Mouse (Mus musculus) midbrain, embryonic 16.5 days (tissue): ENCODE results near the gene Bscl2. TPM values are rescaled to one million over a fixed set of nuclear protein-coding genes. Genes with fewer than 3 reads are reported as not detected.
"Not testable (repeated sequence)": the region's sequence is repeated elsewhere in the genome, so short reads cannot be mapped to it uniquely, and the experiment has no call there.

Source experiments
- ATAC-seq: fragments of 200-750 bp; cut with Nextera tagmentation; 2 replicates; pipeline ENCODE4 v1.8.0; 2017; ENCODE audit warnings: moderate TSS enrichment
- H3K27ac ChIP-seq: fragments of 300-500 bp; sonication (generic); 2 replicates; pipeline ENCODE4 v1.5.1; 2014; ENCODE audit warnings: mild to moderate bottlenecking, low read length, mixed read lengths
- H3K27me3 ChIP-seq: fragments of 300-500 bp; sonication (generic); 2 replicates; pipeline ENCODE4 v1.6.1; 2014; ENCODE audit warnings: low read depth, low read length, mixed read lengths; ENCODE audit not compliant: control insufficient read depth, insufficient read depth
- H3K36me3 ChIP-seq: fragments of 300-500 bp; sonication (generic); 2 replicates; pipeline ENCODE4 v1.6.1; 2014; ENCODE audit warnings: mild to moderate bottlenecking, low read length, moderate library complexity, mixed read lengths; ENCODE audit not compliant: control insufficient read depth, insufficient read depth
- H3K4me1 ChIP-seq: fragments of 300-500 bp; sonication (generic); 2 replicates; pipeline ENCODE4 v1.6.1; 2014; ENCODE audit warnings: mild to moderate bottlenecking, low read length, mixed read lengths; ENCODE audit not compliant: control insufficient read depth, insufficient read depth
- H3K4me2 ChIP-seq: fragments of 300-500 bp; sonication (generic); 2 replicates; pipeline ENCODE4 v1.6.1; 2014; ENCODE audit warnings: mild to moderate bottlenecking, low read length, mixed read lengths
- H3K4me3 ChIP-seq: fragments of 300-500 bp; sonication (generic); 2 replicates; pipeline ENCODE4 v1.5.1; 2014; ENCODE audit warnings: low read depth, mild to moderate bottlenecking, low read length, moderate library complexity, mixed read lengths
- H3K9ac ChIP-seq: fragments of 300-500 bp; sonication (generic); 2 replicates; pipeline ENCODE4 v1.6.1; 2014; ENCODE audit warnings: low read depth, low read length, mixed read lengths
- H3K9me3 ChIP-seq: fragments of 300-500 bp; sonication (generic); replicated peaks from 2 replicates; pipeline ENCODE4 v1.6.1; 2014; ENCODE audit warnings: mild to moderate bottlenecking, low read length, mixed read lengths; ENCODE audit not compliant: control insufficient read depth, poor library complexity, severe bottlenecking
- WGBS: fragments of 180-500 bp; shearing (Covaris S2); extraction: QIAGEN DNeasy Blood & Tissue Kit; methylation state at CpG from one replicate; pipeline ENCODE4 v1.1.7; 2014; 5-methylcytosine and 5-hydroxymethylcytosine counted together
- microRNA-seq: library from miRNA; unstranded; fragments of <30 nt; microRNA quantifications from one replicate; pipeline ENCODE4, GENCODE M21; 2017
- polyA plus RNA-seq: library from polyadenylated mRNA; unstranded; fragments of >200 nt; fragmentation: Nextera tagmentation; extraction: Ambion mirVana; gene quantifications from 2 replicates; pipeline ENCODE4 v1.2.1, GENCODE M21; 2015

Bscl2 gene
- polyA plus RNA-seq, 1 experiment from 2014 or later, result 105 TPM

DNA sequence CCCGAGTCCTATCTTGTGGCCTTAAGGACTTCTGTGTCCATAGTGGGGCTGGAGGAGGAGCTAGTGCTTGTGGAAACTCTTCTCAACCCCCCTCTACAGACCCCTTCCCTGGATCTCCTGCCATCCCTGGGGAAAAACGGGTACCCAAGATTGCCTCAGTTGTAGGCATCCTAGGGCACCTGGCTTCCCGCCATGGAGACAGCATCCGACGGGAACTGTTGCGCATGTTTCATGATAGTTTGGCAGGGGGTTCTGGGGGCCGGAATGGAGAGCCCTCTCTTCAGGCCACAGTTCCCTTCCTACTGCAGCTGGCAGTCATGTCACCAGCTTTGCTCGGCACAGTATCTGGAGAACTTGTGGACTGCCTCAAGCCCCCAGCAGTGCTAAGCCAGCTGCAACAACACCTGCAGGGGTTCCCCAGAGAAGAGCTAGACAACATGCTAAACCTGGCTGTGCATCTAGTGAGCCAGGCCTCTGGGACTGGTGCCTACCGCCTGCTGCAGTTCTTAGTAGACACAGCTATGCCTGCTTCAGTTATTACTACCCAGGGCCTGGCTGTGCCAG, 58.2 kb downstream of the Bscl2 start:
- ATAC-seq, result no peak
- no peaks in the 10 kb centered on the region for H3K9me3 ChIP-seq
- 91% methylated on average over 9 of the region's 9 CpGs for WGBS
- no peak overlapping the region for H3K4me3 ChIP-seq
- H3K9ac ChIP-seq, result no peak overlapping the region
- peaks cover 27% of the 10 kb centered on the region for H3K4me1 ChIP-seq
- H3K36me3 ChIP-seq, result peaks cover 6% of the 10 kb centered on the region; the same call in 1 of the 2 replicates
- no peak overlapping the region for H3K4me2 ChIP-seq
- no peak overlapping the region for H3K27ac ChIP-seq
- no peaks in the 10 kb centered on the region for H3K27me3 ChIP-seq

DNA sequence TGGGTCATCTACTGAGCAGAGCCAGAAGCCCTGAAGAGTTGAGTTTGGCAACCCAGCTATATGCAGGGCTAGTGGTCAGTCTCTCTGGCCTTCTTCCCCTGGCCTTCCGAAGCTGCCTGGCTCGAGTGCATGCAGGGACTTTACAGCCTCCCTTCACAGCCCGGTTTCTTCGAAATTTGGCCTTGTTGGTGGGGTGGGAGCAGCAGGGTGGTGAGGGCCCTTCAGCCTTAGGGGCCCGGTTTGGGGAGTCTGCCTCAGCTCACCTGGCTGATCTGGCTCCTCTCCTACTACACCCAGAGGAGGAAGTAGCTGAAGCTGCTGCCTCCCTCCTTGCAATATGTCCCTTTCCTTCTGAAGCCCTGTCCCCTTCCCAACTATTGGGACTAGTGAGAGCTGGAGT, 59.0 kb downstream of the Bscl2 start:
- not testable (repeated sequence) for H3K27me3 ChIP-seq, H3K9ac ChIP-seq, H3K4me3 ChIP-seq, H3K36me3 ChIP-seq, H3K27ac ChIP-seq, H3K4me2 ChIP-seq, H3K9me3 ChIP-seq, ATAC-seq
- H3K4me1 ChIP-seq, result peaks cover 27% of the 10 kb centered on the region
- WGBS, result 83% methylated on average over 5 of the region's 5 CpGs

DNA sequence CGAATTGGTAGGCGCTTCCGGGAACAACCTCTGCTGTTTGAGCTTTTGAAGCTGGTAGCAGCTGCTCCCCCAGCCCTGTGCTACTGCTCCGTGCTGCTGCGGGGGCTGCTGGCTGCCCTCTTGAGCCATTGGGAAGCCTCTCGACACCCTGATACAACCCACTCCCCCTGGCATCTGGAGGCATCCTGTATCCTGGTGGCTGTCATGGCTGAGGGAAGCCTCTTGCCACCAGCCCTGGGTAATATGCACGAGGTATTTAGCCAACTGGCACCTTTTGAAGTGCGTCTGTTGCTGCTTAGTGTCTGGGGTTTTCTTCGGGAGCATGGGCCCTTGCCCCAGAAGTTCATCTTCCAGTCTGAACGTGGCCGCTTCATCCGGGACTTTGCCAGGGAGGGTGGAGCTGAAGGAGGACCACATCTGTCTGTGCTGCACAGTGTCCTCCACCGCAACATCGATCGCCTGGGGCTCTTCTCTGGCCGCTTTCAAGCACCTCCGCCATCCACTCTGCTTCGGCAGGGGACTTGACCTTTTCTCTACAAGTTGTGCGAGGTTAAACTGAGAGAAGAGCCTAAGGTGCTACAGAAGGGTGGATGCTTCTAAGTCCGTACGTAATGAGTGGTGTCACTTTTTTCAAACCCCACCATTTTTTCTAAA, 60.1 kb downstream of the Bscl2 start:
- 21% methylated on average over 21 of the region's 21 CpGs for WGBS
- Histone ChIP-seq H3K9ac (peak overlapping the region; percentile 57), H3K4me2 (peak overlapping the region; percentile 84), H3K4me3 (peak overlapping the region; percentile 71), H3K27ac (peak overlapping the region; percentile 75), H3K4me1 (peaks cover 27% of the 10 kb centered on the region)
- H3K36me3 ChIP-seq, H3K9me3 ChIP-seq, H3K27me3 ChIP-seq: not testable (repeated sequence)
- ATAC-seq, result peak; percentile 60

DNA sequence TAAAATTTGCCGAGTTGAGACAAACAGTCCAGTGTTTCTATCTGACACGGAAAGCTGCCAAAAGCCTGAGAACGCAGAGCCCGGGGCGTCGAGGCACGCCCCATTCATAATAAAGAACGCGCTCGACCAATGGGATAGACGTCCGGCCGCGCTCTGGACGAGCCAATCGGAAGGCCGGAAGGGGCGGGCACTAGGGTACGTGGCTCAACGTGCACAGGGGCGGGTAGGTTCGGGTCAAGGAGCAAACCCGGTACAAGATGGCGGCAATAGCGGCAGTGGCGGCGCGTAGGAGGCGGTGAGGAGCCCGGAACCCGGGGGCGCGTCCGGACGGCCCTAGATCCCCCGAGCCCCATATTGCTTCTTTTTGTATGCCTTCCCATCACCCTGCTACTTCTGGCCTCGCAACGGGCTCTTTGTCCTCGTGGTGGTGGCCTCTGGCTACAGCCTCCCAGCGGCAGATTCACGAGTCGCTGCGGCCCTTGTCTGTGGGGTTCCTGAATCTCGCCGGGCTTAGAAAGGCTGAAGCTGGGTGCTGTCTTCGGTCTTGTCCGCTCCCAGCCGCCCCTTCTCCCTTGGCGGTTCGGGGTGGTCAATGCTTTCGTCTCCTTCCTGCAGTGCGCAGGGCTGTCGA, 60.7 kb downstream of the Bscl2 start, which contains the start of gene Ganab:
Gene Ganab, plus strand, starts transcription at position 207 of the 631 bp plus-strand sequence.
- H3K4me3 ChIP-seq, result peak within 1 kb of the TSS; percentile 71
- peaks cover 10% of the 10 kb centered on the region for H3K36me3 ChIP-seq
- peak within 1 kb of the TSS; percentile 84 for H3K4me2 ChIP-seq
- peak within 1 kb of the TSS; percentile 91 for H3K27ac ChIP-seq
- 1% methylated on average over 53 of the region's 53 CpGs for WGBS
- H3K4me1 ChIP-seq, result peaks cover 27% of the 10 kb centered on the region
- peak; percentile 99 for ATAC-seq
- H3K27me3 ChIP-seq, result no peaks in the 10 kb centered on the region
- no peaks in the 10 kb centered on the region for H3K9me3 ChIP-seq
- H3K9ac ChIP-seq, result peak within 1 kb of the TSS; percentile 88

Small RNA genes lying within 50 kb of the gene (microRNA-seq; reads per million reads assigned to microRNA genes)
- 0.69 reads per million for gene Mir5136

Other genes starting within 250 kb of the Bscl2 start
- 11.7 and 13.6 TPM in 2 replicates for gene Slc22a8, start 246.2 kb upstream of the Bscl2 start, polyA plus RNA-seq
- gene Slc22a6, start 219.4 kb upstream of the Bscl2 start, polyA plus RNA-seq, result 9.2 and 10.0 TPM in 2 replicates
- 0.53 and 0.65 TPM in 2 replicates for gene Chrm1, start 173.7 kb upstream of the Bscl2 start, polyA plus RNA-seq
- 176 and 182 TPM in 2 replicates for gene Slc3a2, start 114.1 kb upstream of the Bscl2 start, polyA plus RNA-seq
- gene Wdr74, start 101.6 kb upstream of the Bscl2 start, polyA plus RNA-seq, result 93.1 and 95.9 TPM in 2 replicates
- 1.2 and 1.8 TPM in 2 replicates for gene 1700092M07Rik, start 96.7 kb upstream of the Bscl2 start, polyA plus RNA-seq
- 122 and 123 TPM in 2 replicates for gene Stx5a, start 96.1 kb upstream of the Bscl2 start, polyA plus RNA-seq
- 146 and 169 TPM in 2 replicates for gene Nxf1, start 80.4 kb upstream of the Bscl2 start, polyA plus RNA-seq
- gene Tmem223, start 66.5 kb upstream of the Bscl2 start, polyA plus RNA-seq, result 195 and 202 TPM in 2 replicates
- gene Tmem179b, start 63.0 kb upstream of the Bscl2 start, polyA plus RNA-seq, result 26.4 and 26.6 TPM in 2 replicates
- 30.7 and 32.9 TPM in 2 replicates for gene Taf6l, start 51.0 kb upstream of the Bscl2 start, polyA plus RNA-seq
- 136 and 140 TPM in 2 replicates for gene Polr2g, start 38.9 kb upstream of the Bscl2 start, polyA plus RNA-seq
- 7.6 and 8.9 TPM in 2 replicates for gene Zbtb3, start 34.9 kb upstream of the Bscl2 start, polyA plus RNA-seq
- gene Ttc9c, start 18.1 kb upstream of the Bscl2 start, polyA plus RNA-seq, result 55.0 and 61.6 TPM in 2 replicates
- gene Hnrnpul2, start 17.5 kb upstream of the Bscl2 start, polyA plus RNA-seq, result 5.3 and 6.2 TPM in 2 replicates
- not detected in 2 replicates for gene AC129217.1, start 7.7 kb upstream of the Bscl2 start, polyA plus RNA-seq
- 477 and 539 TPM in 2 replicates for gene Gng3, start 1.7 kb downstream of the Bscl2 start, polyA plus RNA-seq
- gene Lrrn4cl, start 13.3 kb downstream of the Bscl2 start, polyA plus RNA-seq, result 0.62 and 0.92 TPM in 2 replicates
- 130 and 142 TPM in 2 replicates for gene Ubxn1, start 34.0 kb downstream of the Bscl2 start, polyA plus RNA-seq
- 54.5 and 59.8 TPM in 2 replicates for gene Uqcc3, start 43.5 kb downstream of the Bscl2 start, polyA plus RNA-seq
- 30.5 and 31.7 TPM in 2 replicates for gene Lbhd1, start 46.3 kb downstream of the Bscl2 start, polyA plus RNA-seq
- gene Gm49403, start 46.5 kb downstream of the Bscl2 start, polyA plus RNA-seq, result not detected in 2 replicates
- 35.4 and 39.2 TPM in 2 replicates for gene 1810009A15Rik, start 51.4 kb downstream of the Bscl2 start, polyA plus RNA-seq
- 0.43 TPM in 1 of 2 replicates, not detected in the other for gene Gm49416, start 51.5 kb downstream of the Bscl2 start, polyA plus RNA-seq
- 29.2 and 30.9 TPM in 2 replicates for gene Ints5, start 55.5 kb downstream of the Bscl2 start, polyA plus RNA-seq
- gene Ganab, start 60.6 kb downstream of the Bscl2 start, polyA plus RNA-seq, result 76.8 and 84.0 TPM in 2 replicates
- gene B3gat3, start 82.9 kb downstream of the Bscl2 start, polyA plus RNA-seq, result 87.8 and 95.7 TPM in 2 replicates
- 1.4 and 2.2 TPM in 2 replicates for gene Rom1, start 91.9 kb downstream of the Bscl2 start, polyA plus RNA-seq
- 8.6 and 9.1 TPM in 2 replicates for gene Eml3, start 92.1 kb downstream of the Bscl2 start, polyA plus RNA-seq
- gene Mta2, start 104.4 kb downstream of the Bscl2 start, polyA plus RNA-seq, result 108 and 121 TPM in 2 replicates
- 25.6 and 26.2 TPM in 2 replicates for gene Tut1, start 116.4 kb downstream of the Bscl2 start, polyA plus RNA-seq
- 283 and 293 TPM in 2 replicates for gene Eef1g, start 129.6 kb downstream of the Bscl2 start, polyA plus RNA-seq
- gene Ahnak, start 151.8 kb downstream of the Bscl2 start, polyA plus RNA-seq, result 2.7 and 3.2 TPM in 2 replicates